Mouse (Mus musculus) stomach, embryonic 16.5 days (tissue): ENCODE data around the gene Dock1. TPM values are rescaled to one million over a fixed set of nuclear protein-coding genes. Genes with fewer than 3 reads are reported as not detected.

ENCODE experiments used
- ATAC-seq: fragments of 200-750 bp; cut with Nextera tagmentation; 2 replicates; pipeline ENCODE4 v1.8.0; 2017; ENCODE audit warnings: moderate number of reproducible peaks, moderate TSS enrichment; ENCODE audit not compliant: insufficient read depth, low FRiP score
- H3K27ac ChIP-seq: fragments of 300-500 bp; sonication (generic); 2 replicates; pipeline ENCODE4 v1.5.1; 2014; ENCODE audit warnings: low read length
- H3K27me3 ChIP-seq: fragments of 300-500 bp; sonication (generic); 2 replicates; pipeline ENCODE4 v1.6.1; 2014; ENCODE audit warnings: low read length, control low read depth, mixed read lengths; ENCODE audit not compliant: control insufficient read depth, insufficient read depth
- H3K36me3 ChIP-seq: fragments of 300-500 bp; sonication (generic); 2 replicates; pipeline ENCODE4 v1.6.1; 2014; ENCODE audit warnings: low read length; ENCODE audit not compliant: control insufficient read depth, insufficient read depth
- H3K4me1 ChIP-seq: fragments of 300-500 bp; sonication (generic); 2 replicates; pipeline ENCODE4 v1.6.1; 2014; ENCODE audit warnings: low read length, control low read depth, mixed read lengths; ENCODE audit not compliant: control insufficient read depth, insufficient read depth
- H3K4me2 ChIP-seq: fragments of 300-500 bp; sonication (generic); 2 replicates; pipeline ENCODE4 v1.6.1; 2014; ENCODE audit warnings: low read depth, low read length, mixed read lengths
- H3K4me3 ChIP-seq: fragments of 300-500 bp; sonication (generic); replicated peaks from 2 replicates; pipeline ENCODE4 v1.5.1; 2014; ENCODE audit warnings: mild to moderate bottlenecking, low read length
- H3K9ac ChIP-seq: fragments of 300-500 bp; sonication (generic); 2 replicates; pipeline ENCODE4 v1.6.1; 2014; ENCODE audit warnings: low read length
- H3K9me3 ChIP-seq: fragments of 300-500 bp; sonication (generic); replicated peaks from 2 replicates; pipeline ENCODE4 v1.6.1; 2016; ENCODE audit warnings: low read length, control low read depth; ENCODE audit not compliant: control insufficient read depth
- WGBS: fragments of 180-500 bp; shearing (Covaris S2); extraction: QIAGEN DNeasy Blood & Tissue Kit; methylation state at CpG from one replicate; pipeline ENCODE4 v1.1.7; 2014; 5-methylcytosine and 5-hydroxymethylcytosine counted together
- polyA plus RNA-seq: library from polyadenylated mRNA; unstranded; fragments of >200 nt; fragmentation: Nextera tagmentation; extraction: Ambion mirVana; gene quantifications from 2 replicates; pipeline ENCODE4 v1.2.1, GENCODE M21; 2015

Gene Dock1
- polyA plus RNA-seq, 1 experiment from 2014 or later = 31.3 TPM

GRCm38 (mm10) chr7:134990911-134991310 is 320.5 kb downstream of the Dock1 start:
- Histone ChIP-seq H3K4me2 (no peak overlapping the region), H3K4me1 (no peaks in the 10 kb centered on the region), H3K36me3 (no peaks in the 10 kb centered on the region), H3K9me3 (no peaks in the 10 kb centered on the region), H3K4me3 (no peak overlapping the region), H3K27ac (no peak overlapping the region), H3K27me3 (no peaks in the 10 kb centered on the region), H3K9ac (no peak overlapping the region)
- WGBS = 91% methylated on average over 2 of the region's 2 CpGs
- no peak for ATAC-seq

GRCm38 (mm10) chr7:134994983-134995382 is 324.5 kb downstream of the Dock1 start:
- Histone ChIP-seq H3K27me3 (no peaks in the 10 kb centered on the region), H3K27ac (no peak overlapping the region), H3K9ac (no peak overlapping the region), H3K36me3 (no peaks in the 10 kb centered on the region), H3K4me3 (no peak overlapping the region), H3K4me1 (no peaks in the 10 kb centered on the region), H3K9me3 (no peaks in the 10 kb centered on the region), H3K4me2 (no peak overlapping the region)
- 86% methylated on average over 5 of the region's 5 CpGs for WGBS
- ATAC-seq = no peak

- no peak overlapping the region for H3K4me3 ChIP-seq
- no peak for ATAC-seq
- 89% methylated on average over 1 of the region's 1 CpGs for WGBS
Measured at GRCm38 (mm10) chr7:135002216-135002615, 331.8 kb downstream of the Dock1 start.

GRCm38 (mm10) chr7:135002891-135003290 is 332.4 kb downstream of the Dock1 start:
- Histone ChIP-seq H3K9me3 (no peaks in the 10 kb centered on the region), H3K4me1 (no peaks in the 10 kb centered on the region), H3K27ac (no peak overlapping the region), H3K9ac (no peak overlapping the region), H3K36me3 (no peaks in the 10 kb centered on the region), H3K27me3 (no peaks in the 10 kb centered on the region), H3K4me3 (no peak overlapping the region), H3K4me2 (no peak overlapping the region)
- no peak for ATAC-seq
- 82% methylated on average over 9 of the region's 9 CpGs for WGBS

More at GRCm38 (mm10) chr7:135002216-135002615, 331.8 kb downstream of the Dock1 start:
- H3K4me2 ChIP-seq = no peak overlapping the region
- H3K9me3 ChIP-seq = no peaks in the 10 kb centered on the region
- no peak overlapping the region for H3K9ac ChIP-seq
- H3K27me3 ChIP-seq = no peaks in the 10 kb centered on the region
- no peak overlapping the region for H3K27ac ChIP-seq
- no peaks in the 10 kb centered on the region for H3K36me3 ChIP-seq
- no peaks in the 10 kb centered on the region for H3K4me1 ChIP-seq

- H3K27me3 ChIP-seq = no peaks in the 10 kb centered on the region
- no peaks in the 10 kb centered on the region for H3K36me3 ChIP-seq
- no peaks in the 10 kb centered on the region for H3K9me3 ChIP-seq
- H3K9ac ChIP-seq = no peak overlapping the region
- no peak overlapping the region for H3K4me2 ChIP-seq
- no peak overlapping the region for H3K27ac ChIP-seq
- no peaks in the 10 kb centered on the region for H3K4me1 ChIP-seq
- WGBS = 60% methylated on average over 7 of the region's 7 CpGs
- no peak for ATAC-seq
- no peak overlapping the region for H3K4me3 ChIP-seq
Measured at GRCm38 (mm10) chr7:135005964-135006560, 335.6 kb downstream of the Dock1 start.

- ATAC-seq = no peak
- H3K27ac ChIP-seq = no peak overlapping the region
- H3K9ac ChIP-seq = no peak overlapping the region
- no peaks in the 10 kb centered on the region for H3K9me3 ChIP-seq
- WGBS = 82% methylated on average over 2 of the region's 2 CpGs
- no peak overlapping the region for H3K4me3 ChIP-seq
- H3K36me3 ChIP-seq = no peaks in the 10 kb centered on the region
- no peaks in the 10 kb centered on the region for H3K27me3 ChIP-seq
- H3K4me2 ChIP-seq = no peak overlapping the region
- no peaks in the 10 kb centered on the region for H3K4me1 ChIP-seq
Measured at GRCm38 (mm10) chr7:135008021-135008420, 337.6 kb downstream of the Dock1 start.

GRCm38 (mm10) chr7:135010997-135011396 is 340.5 kb downstream of the Dock1 start:
- Histone ChIP-seq H3K4me2 (no peak overlapping the region), H3K27ac (no peak overlapping the region), H3K27me3 (no peaks in the 10 kb centered on the region), H3K9me3 (no peaks in the 10 kb centered on the region), H3K4me1 (no peaks in the 10 kb centered on the region), H3K9ac (no peak overlapping the region), H3K36me3 (no peaks in the 10 kb centered on the region), H3K4me3 (no peak overlapping the region)
- ATAC-seq = no peak
- WGBS = 88% methylated on average over 2 of the region's 2 CpGs

- Histone ChIP-seq H3K27ac (no peak overlapping the region), H3K9me3 (no peaks in the 10 kb centered on the region), H3K4me3 (no peak overlapping the region), H3K4me2 (no peak overlapping the region), H3K9ac (no peak overlapping the region), H3K27me3 (no peaks in the 10 kb centered on the region), H3K4me1 (no peaks in the 10 kb centered on the region), H3K36me3 (no peaks in the 10 kb centered on the region)
- no peak for ATAC-seq
- WGBS = 57% methylated on average over 1 of the region's 1 CpGs
Measured at GRCm38 (mm10) chr7:135017531-135017930, 347.1 kb downstream of the Dock1 start.

- H3K4me1 ChIP-seq = no peaks in the 10 kb centered on the region
- whole genome bisulfite sequencing = 76% methylated on average over 7 of the region's 7 CpGs
- no peaks in the 10 kb centered on the region for H3K9me3 ChIP-seq
- no peak overlapping the region for H3K27ac ChIP-seq
- no peaks in the 10 kb centered on the region for H3K27me3 ChIP-seq
- H3K4me2 ChIP-seq = no peak overlapping the region
- ATAC-seq = no peak
- H3K9ac ChIP-seq = no peak overlapping the region
- H3K36me3 ChIP-seq = no peaks in the 10 kb centered on the region
- no peak overlapping the region for H3K4me3 ChIP-seq
Measured at GRCm38 (mm10) chr7:135020762-135021161, 350.3 kb downstream of the Dock1 start.
